Mouse (Mus musculus) ovary, postnatal 36 days (tissue): ENCODE measurements around the gene Nfkb2.

Experiments used
- DNase-seq: peaks from one replicate; pipeline ENCODE4 v3.0.0; 2022; ENCODE audit warnings: low spot score, mixed read lengths

Gene Nfkb2

GRCm38 (mm10) chr19:46308706-46309435 lies 4.8 kb downstream of the Nfkb2 start:
- DNase-seq: peak; percentile 84

GRCm38 (mm10) chr19:46309651-46310305 lies 5.7 kb downstream of the Nfkb2 start:
- no peak for DNase-seq

- DNase-seq: no peak
Observed at GRCm38 (mm10) chr19:46310312-46310865, 6.3 kb downstream of the Nfkb2 start.

GRCm38 (mm10) chr19:46311341-46311740 lies 7.2 kb downstream of the Nfkb2 start:
- no peak for DNase-seq

- no peak for DNase-seq
Observed at GRCm38 (mm10) chr19:46312566-46312965, 8.4 kb downstream of the Nfkb2 start.

- DNase-seq: no peak
Observed at GRCm38 (mm10) chr19:46313116-46313515, 9.0 kb downstream of the Nfkb2 start.

- DNase-seq: no peak
Observed at GRCm38 (mm10) chr19:46313591-46313990, 9.5 kb downstream of the Nfkb2 start.

- peak; percentile 21 for DNase-seq
Observed at GRCm38 (mm10) chr19:46314151-46314601, 10.1 kb downstream of the Nfkb2 start.

GRCm38 (mm10) chr19:46314872-46315742 lies 11.0 kb downstream of the Nfkb2 start:
- peak; percentile 34 for DNase-seq

GRCm38 (mm10) chr19:46315752-46316610 lies 11.9 kb downstream of the Nfkb2 start:
- DNase-seq: peak; percentile 8

GRCm38 (mm10) chr19:46316846-46317545 lies 12.9 kb downstream of the Nfkb2 start:
- peak; percentile 9 for DNase-seq

- DNase-seq: no peak
Observed at GRCm38 (mm10) chr19:46317546-46317885, 13.4 kb downstream of the Nfkb2 start.

GRCm38 (mm10) chr19:46318031-46318471 lies 13.9 kb downstream of the Nfkb2 start:
- peak; percentile 66 for DNase-seq

- DNase-seq: peak; percentile 80
Observed at GRCm38 (mm10) chr19:46318586-46319378, 14.7 kb downstream of the Nfkb2 start.

- no peak for DNase-seq
Observed at GRCm38 (mm10) chr19:46320076-46320785, 16.1 kb downstream of the Nfkb2 start.

GRCm38 (mm10) chr19:46321101-46321943 lies 17.2 kb downstream of the Nfkb2 start:
- no peak for DNase-seq

- DNase-seq: no peak
Observed at GRCm38 (mm10) chr19:46322144-46322995, 18.2 kb downstream of the Nfkb2 start.
